Mouse (Mus musculus): ENCODE results near the gene Atp8a2.

Atp8a2 gene

DNA sequence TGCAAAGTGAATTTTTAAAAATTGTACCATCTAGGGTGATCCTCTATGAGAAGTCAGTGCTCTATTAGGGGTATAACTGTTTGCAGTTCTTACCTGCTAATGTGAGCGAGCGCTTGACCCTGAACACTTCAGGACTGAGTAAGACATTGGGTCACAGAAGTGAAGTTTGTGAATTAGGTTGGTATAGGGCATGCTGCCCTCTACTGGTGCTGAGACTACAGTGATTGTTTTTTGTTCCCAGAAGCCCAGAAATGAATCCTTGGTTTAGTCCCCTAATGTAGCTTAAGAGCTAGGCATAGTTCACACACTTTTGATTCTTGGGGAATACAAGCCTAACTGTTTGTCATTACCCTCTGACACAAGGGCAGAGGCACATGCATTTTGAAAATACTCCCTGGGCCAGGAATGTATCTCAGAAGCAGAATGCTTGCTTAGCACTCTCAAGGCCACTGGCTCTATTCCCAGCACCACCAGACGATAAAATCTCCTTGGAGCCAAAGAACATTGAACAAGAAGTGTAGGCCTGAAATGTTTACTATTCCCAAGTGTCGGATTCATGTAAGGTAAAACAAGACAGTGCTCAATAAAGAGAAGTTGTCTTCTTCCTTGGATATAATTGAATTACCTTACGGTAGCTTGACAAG lies 592.9 kb downstream of the Atp8a2 start:
- no peak for DNase-seq (ENCODE audit: low spot score)

GRCm38 (mm10) chr14:59598260-59598627 lies 598.7 kb downstream of the Atp8a2 start:
- no peak for DNase-seq (ENCODE audit: low spot score)

DNA sequence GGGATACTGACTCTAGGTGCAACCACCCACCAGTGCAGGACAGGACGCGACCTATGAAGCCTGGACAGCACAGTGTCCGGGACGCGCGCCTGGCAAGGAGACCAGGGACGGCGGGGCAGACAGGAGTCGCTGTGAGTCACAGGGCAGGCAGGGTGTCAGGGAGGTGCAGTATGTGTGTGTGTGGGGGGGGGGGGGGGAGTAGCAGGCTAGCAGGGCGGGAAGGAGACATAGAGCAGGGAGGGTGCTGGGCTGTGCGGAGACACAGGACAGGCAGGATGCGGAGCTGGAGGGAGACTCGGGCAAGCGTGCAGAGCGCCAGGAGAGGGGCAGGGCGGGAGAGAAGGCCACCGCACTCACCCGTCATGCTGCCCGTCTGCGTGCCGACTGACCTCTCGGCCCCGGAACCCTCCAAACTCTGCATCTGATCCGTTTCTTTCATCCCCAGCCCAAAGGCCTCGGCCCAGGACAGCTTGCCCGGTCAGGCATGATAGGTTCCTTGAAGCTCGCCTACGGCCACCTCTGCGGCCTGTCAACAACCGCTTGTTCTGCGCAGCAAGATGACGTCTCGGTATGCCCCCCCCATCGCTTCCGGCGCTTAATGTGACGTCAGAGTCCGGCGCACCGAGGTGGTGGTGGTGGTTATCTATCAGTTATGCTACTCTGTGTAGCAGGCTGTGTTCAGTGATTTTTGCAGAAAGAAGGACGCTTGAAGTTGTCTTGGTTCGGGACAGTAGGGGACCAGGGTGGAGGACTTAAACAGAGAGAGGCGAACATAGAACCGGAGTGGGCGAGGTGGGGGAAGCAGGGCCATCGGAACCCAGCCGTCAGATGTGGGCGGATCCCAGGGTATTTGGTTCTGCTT lies 599.4 kb downstream of the Atp8a2 start, which contains the start of gene Cdadc1:
Gene Cdadc1 (minus strand): TSS at position 562 of the 862 bp plus-strand sequence.
- peak; percentile 98 for DNase-seq (ENCODE audit: low spot score)

GRCm38 (mm10) chr14:59594988-59595387 lies 602.0 kb downstream of the Atp8a2 start:
- DNase-seq (ENCODE audit: low spot score) = no peak

DNA sequence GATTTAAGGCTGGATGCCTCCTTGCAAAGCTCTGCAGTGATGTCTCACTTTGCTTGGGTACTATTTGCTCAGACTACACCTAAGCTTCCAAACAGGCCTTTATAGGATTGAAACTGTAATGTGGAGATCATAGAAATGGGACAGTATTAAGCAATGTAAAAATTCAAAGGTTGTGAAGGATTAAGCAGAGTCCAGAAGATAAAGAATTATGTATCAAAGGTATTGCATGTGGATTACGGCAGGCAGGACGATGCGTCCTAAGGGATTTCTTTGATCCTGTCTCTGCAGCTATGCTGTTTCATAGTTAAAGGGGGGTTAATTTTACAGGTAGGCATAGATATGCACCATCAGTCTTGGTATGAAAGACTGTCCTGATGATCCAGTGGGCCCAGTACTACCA lies 604.4 kb downstream of the Atp8a2 start:
- DNase-seq (ENCODE audit: low spot score) = no peak

GRCm38 (mm10) chr14:59591901-59592300 lies 605.1 kb downstream of the Atp8a2 start:
- no peak for DNase-seq (ENCODE audit: low spot score)

- DNase-seq (ENCODE audit: low spot score) = no peak
These were observed 606.4 kb downstream of the Atp8a2 start for GRCm38 (mm10) chr14:59590614-59591013.
